Mouse (Mus musculus) erythroblast, embryonic 14.5 days (primary cell): ENCODE measurements around the gene Foxo3.

Experiments
- GATA1 ChIP-seq: IDR thresholded peaks from 2 replicates; pipeline ENCODE4 v1.6.1; 2012; ENCODE audit warnings: low read length, inconsistent platforms, mixed read lengths
- TAL1 ChIP-seq: IDR thresholded peaks from 3 replicates; pipeline ENCODE4 v1.6.1; 2012; ENCODE audit warnings: low read length, inconsistent platforms, mixed read lengths

GRCm38 (mm10) chr10:42273403-42273759 is 3.2 kb downstream of the Foxo3 start:
- no peak for TF ChIP-seq TAL1
- TF ChIP-seq GATA1, result no peak
